Mouse (Mus musculus) megakaryocyte-erythroid progenitor cell, adult 5 weeks (primary cell): Measurements from ENCODE around the gene Brms1. TPM values are rescaled to one million over a fixed set of nuclear protein-coding genes. Genes with fewer than 3 reads are reported as not detected.

Source experiments
- polyA plus RNA-seq: library from polyadenylated mRNA; stranded (reverse); fragments of >175 nt; gene quantifications from 2 replicates; pipeline ENCODE4 v1.2.3, GENCODE M21; 2012

The Brms1 gene
- polyA plus RNA-seq, result 94.5 and 120 TPM in 2 replicates

GRCm38 (mm10) chr19:5040862-5041523, at the start of gene Brms1:
Gene Brms1, plus strand, starts transcription at chr19:5041354.

DNA sequence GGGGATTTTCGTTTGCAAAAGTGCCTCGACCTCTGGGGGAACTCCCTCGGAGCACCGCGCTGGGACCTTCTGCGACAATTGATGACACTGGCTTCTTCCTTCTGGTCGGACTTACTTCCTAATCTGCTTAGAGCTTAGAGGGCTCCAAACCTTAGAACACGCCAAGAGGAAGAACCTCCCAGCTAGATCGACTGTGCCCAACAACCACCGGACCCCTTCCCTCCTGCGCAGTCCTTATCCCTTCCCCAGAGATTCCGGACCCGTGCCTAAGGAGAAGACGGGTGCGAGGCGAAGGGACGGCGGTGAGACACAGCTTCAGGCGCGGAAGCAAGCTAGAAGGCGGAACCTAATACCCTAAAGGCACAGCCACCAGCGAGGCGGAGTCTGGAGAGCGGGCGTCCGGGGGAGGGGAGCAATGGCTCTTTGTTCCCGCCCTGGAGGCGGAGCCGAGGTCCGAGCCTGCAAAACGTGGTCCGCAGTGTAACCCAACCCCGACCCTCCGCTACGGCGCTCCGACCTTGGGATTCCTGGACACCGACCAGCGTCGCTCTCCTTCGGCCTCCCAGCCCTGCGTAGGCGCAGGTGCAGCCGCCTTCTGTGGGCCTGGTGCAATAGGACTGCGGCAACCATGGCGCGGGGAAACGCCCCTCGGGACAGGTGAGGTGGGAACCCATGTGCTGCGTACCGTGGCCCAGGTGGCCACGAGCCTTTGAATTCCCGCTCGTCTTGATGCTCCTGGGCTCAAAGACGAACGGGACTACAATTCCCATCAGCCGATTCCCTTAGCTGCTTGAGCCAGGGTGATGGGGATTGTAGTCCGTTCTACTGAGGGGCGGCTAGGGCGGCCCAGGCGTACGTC, 17.3 kb upstream of the Brms1 start, which contains the start of gene Slc29a2:
TSS of gene Slc29a2 (plus strand) at position 240 of the 859 bp plus-strand sequence.

DNA sequence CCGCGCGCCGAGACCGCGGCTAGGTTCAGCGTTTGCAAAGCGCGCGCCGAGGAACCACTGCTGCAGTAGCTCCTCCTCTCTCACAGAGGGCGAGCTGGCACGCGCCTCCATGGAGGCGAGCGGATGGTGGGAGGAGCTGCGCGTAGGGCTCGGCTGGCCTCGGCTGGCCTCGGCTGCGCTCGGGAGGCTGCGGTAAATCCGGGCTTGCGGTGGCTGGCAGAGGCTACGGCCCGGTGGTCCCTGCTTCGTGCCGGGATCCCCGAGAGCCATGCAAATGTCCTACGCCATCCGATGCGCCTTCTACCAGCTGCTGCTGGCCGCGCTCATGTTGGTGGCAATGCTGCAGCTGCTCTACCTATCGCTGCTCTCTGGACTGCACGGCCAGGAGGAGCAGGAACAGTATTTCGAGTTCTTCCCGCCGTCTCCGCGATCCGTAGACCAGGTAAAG, 2.4 kb upstream of the Brms1 start, which contains the start of the genes B4gat1 and AC124502.3:
TSS of gene B4gat1 (plus strand) at position 118 of the 448 bp plus-strand sequence.
TSS of gene AC124502.3 (plus strand) at position 183 of the 448 bp plus-strand sequence.

DNA sequence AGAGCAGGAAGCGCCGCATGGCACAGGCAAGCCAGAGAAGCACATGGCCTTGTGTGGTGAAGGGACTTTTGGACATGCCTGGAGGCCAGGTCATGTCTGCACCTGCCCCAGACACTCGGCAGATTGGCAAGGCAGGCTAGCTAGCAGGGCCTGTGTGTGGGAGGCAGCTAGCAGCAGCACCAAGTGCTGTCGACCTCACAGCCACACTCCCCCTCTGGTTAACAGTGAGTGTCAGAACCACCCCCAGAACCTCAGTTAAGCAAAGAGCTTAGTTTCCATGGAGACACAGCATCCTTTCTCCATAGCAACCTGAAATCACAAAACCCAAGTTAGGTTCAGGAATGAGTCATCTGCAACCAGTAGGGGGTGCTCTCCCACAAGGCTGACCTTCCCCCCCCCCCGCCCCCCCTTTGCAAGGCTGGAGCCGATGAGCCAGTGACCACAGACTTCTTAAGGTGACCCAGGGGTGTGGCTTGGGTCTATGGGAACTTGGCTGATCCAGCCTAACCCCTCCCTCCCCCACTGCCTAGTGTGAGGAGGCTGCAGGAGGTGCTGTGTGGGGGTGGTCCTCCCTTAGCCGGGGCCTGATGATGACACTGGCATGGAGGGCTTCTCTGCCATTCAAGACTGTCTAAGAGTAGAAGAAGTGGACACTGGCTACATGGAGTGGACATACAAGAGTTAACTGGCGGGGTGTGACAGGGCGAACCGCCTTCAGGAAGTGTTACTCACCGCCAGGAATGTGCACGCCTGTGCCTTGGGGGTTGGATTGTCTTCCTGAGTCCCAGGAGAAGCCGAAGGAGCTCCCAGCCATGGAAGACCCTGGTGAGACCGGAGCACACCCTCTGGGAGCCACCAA, 9.1 kb downstream of the Brms1 start, which contains the start of gene Rin1:
TSS of gene Rin1 (plus strand) at position 435 of the 859 bp plus-strand sequence.

DNA sequence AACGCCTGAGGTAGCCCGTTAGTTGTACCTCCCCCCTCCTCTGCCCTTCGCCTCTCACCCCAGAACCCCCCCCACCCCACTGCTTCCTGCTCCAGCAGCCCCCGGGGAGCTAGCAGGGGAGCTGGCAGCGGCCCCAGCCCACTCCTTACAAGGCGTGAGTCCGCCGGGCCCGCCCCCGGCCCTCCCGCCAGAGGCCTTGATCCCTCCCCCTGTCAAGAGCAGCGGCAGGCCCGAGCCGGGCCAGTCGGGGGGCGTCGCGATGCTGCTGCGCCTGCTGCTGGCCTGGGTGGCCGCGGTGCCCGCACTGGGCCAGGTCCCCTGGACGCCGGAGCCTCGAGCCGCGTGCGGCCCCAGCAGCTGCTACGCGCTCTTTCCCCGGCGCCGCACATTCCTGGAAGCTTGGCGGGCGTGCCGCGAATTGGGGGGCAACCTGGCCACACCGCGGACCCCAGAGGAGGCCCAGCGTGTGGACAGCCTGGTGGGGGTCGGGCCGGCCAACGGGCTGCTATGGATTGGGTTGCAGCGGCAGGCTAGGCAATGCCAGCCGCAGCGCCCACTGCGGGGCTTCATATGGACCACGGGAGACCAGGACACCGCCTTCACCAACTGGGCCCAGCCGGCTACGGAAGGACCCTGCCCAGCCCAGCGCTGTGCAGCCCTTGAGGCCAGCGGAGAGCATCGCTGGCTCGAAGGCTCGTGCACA, 26.9 kb downstream of the Brms1 start, which contains the start of gene Cd248:
TSS of gene Cd248 (plus strand) at position 212 of the 703 bp plus-strand sequence.

GRCm38 (mm10) chr19:5085145-5085863, 44.1 kb downstream of the Brms1 start, which contains the start of gene Tmem151a:
Gene Tmem151a, minus strand, starts transcription at chr19:5085531.

DNA sequence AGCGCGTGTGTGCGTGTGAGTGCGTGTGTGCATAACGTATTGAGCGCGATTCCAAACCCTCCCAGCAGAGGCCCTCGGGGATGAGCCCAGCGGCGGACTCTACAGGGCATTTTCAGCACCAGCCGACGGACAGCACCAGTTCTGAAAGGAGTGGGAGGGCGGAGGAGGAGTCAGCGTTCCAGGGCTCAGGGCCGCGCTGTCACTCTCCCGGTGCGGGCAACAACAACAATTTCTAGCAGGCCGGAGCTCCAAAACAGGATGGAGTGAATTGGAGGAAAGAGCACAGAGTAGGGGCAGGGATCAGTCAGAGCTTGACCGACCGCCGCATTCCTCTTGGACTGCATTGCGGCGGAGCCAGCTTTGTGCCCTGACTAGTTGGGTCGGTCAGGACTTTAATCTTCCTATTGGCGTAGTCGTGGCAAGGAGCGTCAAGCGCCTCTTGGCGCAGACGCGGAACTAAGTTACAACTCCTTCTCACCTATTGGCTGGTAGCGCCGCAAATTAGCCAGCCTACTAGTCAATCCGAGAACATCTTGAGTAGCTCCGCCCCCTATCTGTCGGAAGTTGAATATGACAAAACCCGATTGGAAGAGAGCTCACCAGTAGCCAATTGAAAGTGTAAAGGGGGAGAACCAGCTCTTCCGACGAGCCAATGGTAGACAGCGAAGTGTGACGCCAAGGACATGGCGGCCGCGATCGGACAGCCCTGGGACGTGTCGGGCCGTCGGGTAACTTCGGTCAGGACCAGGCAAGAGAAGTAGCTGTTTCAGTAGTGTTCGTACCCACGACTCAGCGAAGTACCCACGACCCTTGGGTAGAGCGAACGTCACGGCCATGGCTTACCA, 47.0 kb downstream of the Brms1 start, which contains the start of gene Yif1a:
TSS of gene Yif1a (plus strand) at position 655 of the 845 bp plus-strand sequence.

DNA sequence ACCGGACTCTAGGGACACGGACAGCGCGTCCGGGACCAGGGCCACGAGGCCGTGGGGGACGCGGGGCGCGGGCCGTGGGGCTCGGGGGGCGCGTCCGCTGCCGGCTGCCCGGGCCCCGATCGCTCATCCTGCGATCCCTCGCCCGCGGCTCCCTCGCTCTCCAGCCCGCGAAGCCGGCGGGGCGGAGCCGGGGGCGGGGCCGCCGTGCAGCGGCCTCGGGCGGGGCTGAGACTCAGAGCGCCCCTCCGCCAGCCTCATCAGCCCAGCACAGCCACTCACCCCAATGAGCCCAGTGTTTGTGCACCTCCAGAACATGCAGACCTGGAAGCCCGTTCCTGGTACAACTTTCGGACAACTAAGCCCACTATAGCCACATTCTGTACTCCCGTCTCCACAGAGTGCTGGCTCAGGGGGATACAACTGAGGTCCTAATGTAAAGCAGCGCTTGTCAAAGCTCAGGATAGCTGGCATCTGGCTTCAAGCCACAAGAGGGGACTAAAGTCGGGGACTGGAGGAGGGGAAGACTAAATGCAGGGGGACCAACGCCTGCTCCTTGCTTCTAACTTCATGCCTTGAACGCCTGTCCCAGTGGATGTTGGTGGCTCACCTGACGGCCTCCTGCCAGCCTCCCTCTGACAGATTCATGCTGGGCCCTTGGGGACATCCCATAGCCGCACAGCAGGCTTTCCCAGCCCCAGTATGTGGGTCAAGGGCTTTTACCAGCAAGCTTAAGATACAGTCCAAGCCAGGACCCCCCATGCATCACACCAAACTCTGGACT, 57.4 kb downstream of the Brms1 start, which contains the start of gene Cnih2:
TSS of gene Cnih2 (minus strand) at position 159 of the 781 bp plus-strand sequence.

Other genes with a start within 250 kb of the Brms1 start
- gene Rbm4, start 247.5 kb upstream of the Brms1 start, polyA plus RNA-seq, result 15.6 and 16.8 TPM in 2 replicates
- gene Gm21992, start 229.7 kb upstream of the Brms1 start, polyA plus RNA-seq, result 0.68 and 1.4 TPM in 2 replicates
- gene Rbm14, start 229.7 kb upstream of the Brms1 start, polyA plus RNA-seq, result 37.4 and 39.1 TPM in 2 replicates
- gene Ccs, start 202.0 kb upstream of the Brms1 start, polyA plus RNA-seq, result 59.4 and 60.0 TPM in 2 replicates
- gene Ccdc87, start 202.0 kb upstream of the Brms1 start, polyA plus RNA-seq, result not detected in 2 replicates
- gene Ctsf, start 186.2 kb upstream of the Brms1 start, polyA plus RNA-seq, result 7.5 and 11.2 TPM in 2 replicates
- 0.37 and 1.0 TPM in 2 replicates for gene Actn3, start 163.4 kb upstream of the Brms1 start, polyA plus RNA-seq
- 2.1 and 2.3 TPM in 2 replicates for gene Zdhhc24, start 162.7 kb upstream of the Brms1 start, polyA plus RNA-seq
- gene Bbs1, start 134.7 kb upstream of the Brms1 start, polyA plus RNA-seq, result 2.1 and 3.6 TPM in 2 replicates
- gene Dpp3, start 113.1 kb upstream of the Brms1 start, polyA plus RNA-seq, result 66.2 and 71.5 TPM in 2 replicates
- gene Peli3, start 98.2 kb upstream of the Brms1 start, polyA plus RNA-seq, result 0.10 and 0.22 TPM in 2 replicates
- 58.4 and 60.2 TPM in 2 replicates for gene Mrpl11, start 79.2 kb upstream of the Brms1 start, polyA plus RNA-seq
- 0.10 and 0.12 TPM in 2 replicates for gene Npas4, start 51.0 kb upstream of the Brms1 start, polyA plus RNA-seq
- 4.3 and 5.5 TPM in 2 replicates for gene Slc29a2, start 17.5 kb upstream of the Brms1 start, polyA plus RNA-seq
- gene B4gat1, start 2.5 kb upstream of the Brms1 start, polyA plus RNA-seq, result 6.1 and 9.4 TPM in 2 replicates
- 0.13 and 1.3 TPM in 2 replicates for gene AC124502.3, start 2.5 kb upstream of the Brms1 start, polyA plus RNA-seq
- gene Rin1, start 9.1 kb downstream of the Brms1 start, polyA plus RNA-seq, result 1.2 and 1.8 TPM in 2 replicates
- gene Cd248, start 26.7 kb downstream of the Brms1 start, polyA plus RNA-seq, result 0.77 and 1.7 TPM in 2 replicates
- 0.29 and 1.6 TPM in 2 replicates for gene Tmem151a, start 44.2 kb downstream of the Brms1 start, polyA plus RNA-seq
- 17.5 and 18.7 TPM in 2 replicates for gene Yif1a, start 47.2 kb downstream of the Brms1 start, polyA plus RNA-seq
- gene Cnih2, start 57.2 kb downstream of the Brms1 start, polyA plus RNA-seq, result 3.6 and 6.3 TPM in 2 replicates
- 262 and 300 TPM in 2 replicates for gene Rab1b, start 65.7 kb downstream of the Brms1 start, polyA plus RNA-seq
- 22.7 and 28.8 TPM in 2 replicates for gene Klc2, start 77.2 kb downstream of the Brms1 start, polyA plus RNA-seq
- 28.6 and 34.9 TPM in 2 replicates for gene Pacs1, start 231.8 kb downstream of the Brms1 start, polyA plus RNA-seq